Mouse (Mus musculus) bone marrow macrophage, adult 2 months (primary cell): ENCODE data around the gene Slfn5. TPM values are rescaled to one million over a fixed set of nuclear protein-coding genes. Genes with fewer than 3 reads are reported as not detected.
"Not testable (repeated sequence)": the region's sequence is repeated elsewhere in the genome, so short reads cannot be mapped to it uniquely, and the experiment has no call there.

Experiments
- H3K27ac ChIP-seq: 2 replicates; pipeline ENCODE4 v1.5.1; 2012; ENCODE audit warnings: low read depth, low read length; ENCODE audit not compliant: insufficient read depth
- H3K4me1 ChIP-seq: 2 replicates; pipeline ENCODE4 v1.6.1; 2012; ENCODE audit warnings: low read length; ENCODE audit not compliant: control insufficient read depth, insufficient read depth
- H3K4me3 ChIP-seq: 2 replicates; pipeline ENCODE4 v1.5.1; 2012; ENCODE audit warnings: mild to moderate bottlenecking, low read length, moderate library complexity; ENCODE audit not compliant: insufficient read depth
- CTCF ChIP-seq: IDR thresholded peaks from 2 replicates; pipeline ENCODE4 v1.5.1; 2012; ENCODE audit warnings: low read depth, mild to moderate bottlenecking, low read length, moderate library complexity
- POLR2A ChIP-seq: IDR thresholded peaks from 2 replicates; pipeline ENCODE4 v1.6.1; 2012; ENCODE audit warnings: mild to moderate bottlenecking, low read depth, low read length, borderline replicate concordance
- polyA plus RNA-seq: library from polyadenylated mRNA; stranded (reverse); fragments of >200 nt; gene quantifications from 2 replicates; pipeline ENCODE4 v1.2.4, GENCODE M21; 2012; ENCODE audit not compliant: missing spikeins, insufficient read depth, insufficient read length

Slfn5 gene
- polyA plus RNA-seq, 1 experiment, result 116 TPM

DNA sequence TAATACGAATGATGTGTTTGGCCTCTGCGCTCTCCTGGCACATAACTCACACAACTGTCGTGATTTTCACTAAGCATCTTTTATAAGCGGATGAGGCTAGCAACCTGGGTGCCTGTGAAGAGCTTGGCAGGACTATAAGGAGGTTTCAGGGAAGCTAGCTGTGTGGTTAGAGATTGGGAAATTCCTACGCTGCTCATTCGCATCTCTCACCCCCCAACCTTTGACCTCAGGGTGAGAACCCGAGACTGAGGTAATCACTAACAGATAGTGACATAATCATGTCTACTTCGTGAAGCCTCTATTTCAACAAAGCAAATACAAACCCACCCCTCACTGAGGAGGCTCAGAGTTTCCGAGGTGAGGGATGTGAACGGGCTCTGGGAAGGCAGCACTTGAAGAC is 30.4 kb upstream of the Slfn5 start:
- TF ChIP-seq POLR2A (no peak), CTCF (no peak)
- Histone ChIP-seq H3K4me3 (no peak overlapping the region), H3K4me1 (no peaks in the 10 kb centered on the region), H3K27ac (no peak overlapping the region)

DNA sequence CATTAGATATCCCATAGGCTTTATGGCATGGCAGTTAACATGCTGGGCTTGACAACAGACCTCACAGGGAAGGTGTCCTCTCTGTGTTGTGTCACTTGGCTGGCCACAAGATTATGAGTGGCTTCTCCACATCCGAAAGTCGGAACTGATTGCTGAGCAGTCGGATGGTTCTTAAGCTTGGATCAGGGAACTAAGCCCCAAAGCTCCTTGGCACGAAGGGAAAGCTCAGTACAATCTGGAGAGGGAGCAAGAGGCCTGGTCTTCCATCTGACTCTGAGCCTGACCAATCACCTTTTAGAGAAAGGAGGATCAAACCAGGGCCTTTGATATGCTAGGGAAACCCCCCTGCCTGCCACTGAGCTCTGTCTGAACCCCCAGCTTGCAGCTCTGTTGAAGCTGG is 29.5 kb upstream of the Slfn5 start:
- no peak for TF ChIP-seq CTCF
- TF ChIP-seq POLR2A, result no peak
- H3K4me3 ChIP-seq, result no peak overlapping the region
- H3K27ac ChIP-seq, result no peak overlapping the region
- no peaks in the 10 kb centered on the region for H3K4me1 ChIP-seq

DNA sequence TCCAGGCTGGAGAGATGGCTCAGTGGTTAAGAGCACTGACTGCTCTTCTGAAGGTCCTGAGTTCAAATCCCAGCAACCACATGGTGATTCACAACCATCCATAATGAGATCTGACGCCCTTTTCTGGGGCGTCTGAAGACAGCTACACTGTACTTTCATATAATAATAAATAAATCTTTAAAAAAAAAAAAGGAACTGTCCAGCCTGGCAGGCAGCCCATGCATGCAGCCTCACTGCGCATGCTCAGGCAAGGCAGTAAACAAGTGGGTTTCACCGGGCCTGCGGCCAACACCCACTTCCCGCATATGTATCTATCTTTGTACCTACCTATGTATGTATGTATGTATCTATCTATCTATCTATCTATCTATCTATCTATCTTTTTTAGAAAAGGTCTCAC is 27.2 kb upstream of the Slfn5 start:
- not testable (repeated sequence) for H3K4me1 ChIP-seq, H3K27ac ChIP-seq, H3K4me3 ChIP-seq

DNA sequence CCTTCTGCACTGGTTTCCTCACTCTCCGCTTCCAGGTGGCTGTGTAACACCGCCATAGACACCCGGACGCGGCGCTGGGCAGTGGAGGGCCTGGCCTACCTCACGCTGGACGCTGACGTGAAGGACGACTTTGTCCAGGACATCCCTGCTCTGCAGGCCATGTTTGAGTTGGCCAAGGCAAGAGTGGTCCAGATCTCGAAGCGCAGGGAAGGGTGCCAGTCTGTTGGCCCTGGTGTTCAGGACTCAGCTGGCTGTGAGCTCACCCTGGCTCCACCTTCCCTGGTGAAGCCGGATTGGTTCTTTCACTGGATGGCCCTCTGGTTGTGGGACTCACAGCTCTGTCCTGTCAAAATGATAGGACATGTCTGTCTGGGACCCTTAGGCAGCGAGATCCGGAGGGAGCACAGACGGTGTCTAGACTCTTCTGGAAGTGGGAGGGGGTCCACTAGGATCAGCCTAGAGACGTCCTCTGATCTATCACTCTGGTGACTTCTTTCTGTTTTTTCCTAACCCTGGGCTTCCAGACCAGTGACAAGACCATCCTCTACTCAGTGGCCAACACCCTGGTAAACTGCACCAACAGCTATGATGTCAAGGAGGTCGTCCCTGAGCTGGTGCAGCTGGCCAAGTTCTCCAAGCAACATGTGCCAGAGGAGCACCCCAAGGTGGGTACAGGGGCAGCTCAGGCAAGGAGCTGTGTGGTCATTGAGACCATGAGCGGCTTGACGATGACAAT is 22.1 kb upstream of the Slfn5 start:
- H3K27ac ChIP-seq, result no peak overlapping the region
- TF ChIP-seq CTCF, result no peak
- TF ChIP-seq POLR2A, result no peak
- no peaks in the 10 kb centered on the region; the same call in 1 of the 2 replicates for H3K4me1 ChIP-seq
- no peak overlapping the region for H3K4me3 ChIP-seq

DNA sequence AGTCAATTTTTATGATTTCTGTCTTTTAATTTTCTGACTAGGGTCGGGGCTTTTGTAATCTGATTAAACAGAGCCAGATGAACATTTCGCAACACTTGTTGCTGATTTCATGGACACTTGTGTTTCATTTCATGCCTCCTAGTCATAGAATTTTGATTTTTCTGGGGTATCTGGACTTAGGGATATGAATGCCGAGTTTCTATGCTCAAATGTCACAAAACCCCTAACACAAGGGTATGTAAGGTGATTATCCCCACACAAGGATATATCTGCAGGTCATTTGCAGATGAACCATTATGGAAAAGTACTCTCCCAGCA is 21.6 kb upstream of the Slfn5 start:
- Histone ChIP-seq H3K4me3 (no peak overlapping the region), H3K27ac (no peak overlapping the region), H3K4me1 (no peaks in the 10 kb centered on the region; the same call in 1 of the 2 replicates)
- TF ChIP-seq CTCF, result no peak
- no peak for TF ChIP-seq POLR2A

DNA sequence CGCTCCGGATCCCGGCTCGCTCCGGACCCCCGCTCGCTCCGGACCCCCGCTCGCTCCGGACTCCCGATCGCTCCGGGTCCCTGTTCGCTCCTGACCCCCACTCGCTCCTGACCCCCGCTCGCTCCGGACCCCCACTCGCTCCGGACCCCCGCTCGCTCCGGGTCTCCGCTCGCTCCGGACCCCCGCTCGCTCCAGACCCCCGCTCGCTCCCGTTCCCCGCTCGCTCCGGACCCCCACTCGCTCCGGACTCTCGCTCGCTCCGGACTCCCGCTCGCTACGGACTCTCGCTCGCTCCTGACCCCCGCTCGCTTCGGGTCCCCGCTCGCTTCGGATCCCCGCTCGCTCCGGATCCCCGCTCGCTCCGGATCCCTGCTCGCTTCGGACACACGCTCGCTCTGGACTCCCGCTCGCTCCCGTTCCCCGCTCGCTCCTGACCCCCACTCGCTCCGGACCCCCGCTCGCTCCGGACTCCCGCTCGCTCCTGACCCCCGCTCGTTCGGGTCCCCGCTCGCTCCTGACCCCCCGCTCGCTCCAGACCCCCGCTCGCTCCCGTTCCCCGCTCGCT is 20.7 kb upstream of the Slfn5 start:
- not testable (repeated sequence) for H3K4me1 ChIP-seq, H3K4me3 ChIP-seq, H3K27ac ChIP-seq

DNA sequence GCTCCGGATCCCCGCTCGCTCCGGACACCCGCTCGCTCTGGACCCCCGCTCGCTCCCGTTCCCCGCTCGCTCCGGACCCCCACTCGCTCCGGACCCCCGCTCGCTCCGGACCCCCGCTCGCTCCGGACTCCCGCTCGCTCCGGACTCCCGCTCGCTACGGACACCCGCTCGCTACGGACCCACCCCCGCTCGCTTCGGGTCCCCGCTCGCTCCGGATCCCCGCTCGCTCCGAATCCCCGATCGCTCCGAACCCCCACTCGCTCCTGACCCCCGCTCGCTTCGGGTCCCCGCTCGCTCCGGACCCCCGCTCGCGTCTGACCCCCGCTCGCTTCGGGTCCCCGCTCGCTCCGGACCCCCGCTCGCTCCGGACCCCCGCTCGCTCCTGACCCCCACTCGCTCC is 20.0 kb upstream of the Slfn5 start:
- H3K4me1 ChIP-seq, H3K27ac ChIP-seq: not testable (repeated sequence)
- H3K4me3 ChIP-seq, result peak overlapping the region; percentile 51; the same call in 1 of the 2 replicates

DNA sequence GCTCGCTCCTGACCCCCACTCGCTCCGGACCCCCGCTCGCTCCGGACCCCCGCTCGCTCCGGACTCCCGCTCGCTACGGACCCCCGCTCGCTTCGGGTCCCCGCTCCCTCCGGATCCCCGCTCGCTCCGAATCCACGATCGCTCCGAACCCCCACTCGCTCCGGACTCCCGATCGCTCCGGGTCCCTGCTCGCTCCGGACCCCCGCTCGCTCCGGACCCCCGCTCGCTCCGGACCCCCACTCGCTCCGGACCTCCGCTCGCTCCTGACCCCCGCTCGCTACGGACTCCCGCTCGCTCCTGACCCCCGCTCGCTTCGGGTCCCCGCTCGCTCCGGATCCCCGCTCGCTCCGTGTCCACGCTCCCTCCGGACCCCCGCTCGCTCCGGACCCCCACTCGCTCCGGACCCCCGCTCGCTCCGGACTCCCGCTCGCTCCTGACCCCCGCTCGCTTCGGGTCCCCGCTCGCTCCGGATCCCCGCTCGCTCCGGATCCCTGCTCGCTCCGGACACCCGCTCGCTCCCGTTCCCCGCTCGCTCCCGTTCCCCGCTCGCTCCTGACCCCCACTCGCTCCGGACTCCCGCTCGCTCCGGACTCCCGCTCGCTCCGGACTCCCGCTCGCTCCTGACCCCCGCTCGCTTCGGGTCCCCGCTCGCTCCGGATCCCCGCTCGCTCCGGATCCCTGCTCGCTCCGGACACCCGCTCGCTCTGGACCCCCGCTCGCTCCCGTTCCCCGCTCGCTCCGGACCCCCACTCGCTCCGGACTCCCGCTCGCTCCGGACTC is 19.3 kb upstream of the Slfn5 start:
- not testable (repeated sequence) for H3K4me1 ChIP-seq, H3K27ac ChIP-seq
- peak overlapping the region; percentile 51 for H3K4me3 ChIP-seq

DNA sequence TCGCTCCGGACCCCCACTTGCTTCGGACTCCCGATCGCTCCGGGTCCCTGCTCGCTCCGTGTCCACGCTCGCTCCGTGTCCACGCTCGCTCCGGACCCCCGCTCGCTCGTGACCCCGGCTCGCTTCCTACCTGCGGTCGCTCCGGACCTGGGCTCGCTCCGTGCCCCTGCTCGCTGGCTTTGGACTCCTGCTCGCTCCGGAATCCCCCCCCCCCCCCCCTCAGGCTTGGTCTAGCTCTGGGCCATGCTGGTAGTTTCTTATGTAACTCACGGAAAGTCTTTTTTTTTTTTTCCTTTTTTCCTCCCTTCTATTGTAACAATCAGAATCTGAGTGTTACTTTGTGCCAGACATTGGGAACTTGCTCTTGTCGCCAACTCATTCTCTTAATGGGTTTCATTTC is 18.0 kb upstream of the Slfn5 start:
- TF ChIP-seq CTCF, result no peak
- TF ChIP-seq POLR2A, result no peak
- H3K4me1 ChIP-seq, result no peaks in the 10 kb centered on the region; the same call in 1 of the 2 replicates
- no peak overlapping the region for H3K27ac ChIP-seq
- peak overlapping the region; percentile 51 for H3K4me3 ChIP-seq

DNA sequence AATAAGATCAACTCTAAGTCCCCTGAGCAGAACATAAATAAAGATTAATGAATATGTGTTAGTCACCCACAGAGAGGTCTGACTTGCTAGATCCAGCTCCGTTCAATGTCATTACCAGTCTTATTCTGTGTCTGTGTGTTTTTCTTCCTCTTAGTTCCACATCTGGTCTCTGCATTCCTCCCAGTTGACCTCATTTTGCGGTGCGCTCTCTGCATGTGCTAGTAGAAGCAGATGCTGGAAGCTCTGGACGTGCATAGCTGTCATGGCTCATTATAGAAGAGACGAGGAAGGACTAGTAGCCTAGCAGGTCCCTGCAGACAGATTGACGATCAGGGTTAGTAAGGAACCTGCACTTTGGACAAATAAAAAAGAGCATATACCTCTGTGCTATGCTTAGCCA is 7.8 kb upstream of the Slfn5 start:
- TF ChIP-seq CTCF (no peak), POLR2A (no peak)
- Histone ChIP-seq H3K4me1 (no peaks in the 10 kb centered on the region), H3K27ac (no peak overlapping the region), H3K4me3 (no peak overlapping the region)

DNA sequence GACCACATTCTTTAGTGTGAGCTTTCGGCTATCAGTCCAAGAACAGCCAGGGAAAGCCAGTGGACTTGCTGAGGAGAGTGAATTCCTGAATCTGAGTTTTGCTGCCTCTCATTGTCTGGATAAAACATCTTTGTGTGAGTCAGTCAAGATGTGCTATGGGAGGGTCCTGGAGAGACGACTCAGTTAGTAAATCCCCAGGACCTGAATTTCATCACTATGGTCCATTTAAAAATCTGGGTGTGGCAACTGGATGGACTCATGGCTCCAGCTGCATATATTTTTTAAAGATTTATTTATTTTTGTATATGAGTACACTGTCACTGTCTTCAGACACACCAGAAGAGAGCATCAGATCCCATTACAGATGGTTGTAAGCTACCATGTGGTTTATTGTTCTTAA is 5.5 kb upstream of the Slfn5 start:
- H3K27ac ChIP-seq, result no peak overlapping the region
- TF ChIP-seq POLR2A (no peak), CTCF (no peak)
- no peaks in the 10 kb centered on the region for H3K4me1 ChIP-seq
- no peak overlapping the region for H3K4me3 ChIP-seq
